Mouse (Mus musculus) heart, adult 9 months (tissue): ENCODE data around the gene Mknk2.
"Not testable (repeated sequence)": the region's sequence is repeated elsewhere in the genome, so short reads cannot be mapped to it uniquely, and the experiment has no call there.

Experiments used
- DNase-seq, 2 experiments: peaks; one replicate each; pipeline ENCODE4 v3.0.0; 2022; ENCODE audit warnings: low spot score in 2 of 2

Gene Mknk2

DNA sequence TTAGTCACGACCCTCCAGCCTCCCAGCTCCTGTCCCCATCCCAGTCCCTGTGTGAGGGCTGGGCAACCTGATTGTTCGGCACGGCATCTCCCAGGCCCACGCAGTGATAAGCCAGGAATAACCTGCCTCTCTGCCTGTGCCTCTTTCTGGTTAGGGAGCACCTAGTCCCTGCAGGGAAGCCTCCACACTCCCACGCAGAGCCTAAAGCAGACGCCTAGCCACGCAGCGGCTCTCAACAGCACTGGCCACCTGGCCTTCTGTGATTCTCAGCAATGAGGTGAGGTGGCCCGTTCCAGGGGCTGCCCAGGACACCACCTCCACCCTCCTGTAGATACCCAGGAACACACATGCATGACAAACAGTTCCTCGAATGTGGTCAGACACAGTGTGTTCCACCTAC, 27.5 kb downstream of the Mknk2 start:
- no peak for DNase-seq

DNA sequence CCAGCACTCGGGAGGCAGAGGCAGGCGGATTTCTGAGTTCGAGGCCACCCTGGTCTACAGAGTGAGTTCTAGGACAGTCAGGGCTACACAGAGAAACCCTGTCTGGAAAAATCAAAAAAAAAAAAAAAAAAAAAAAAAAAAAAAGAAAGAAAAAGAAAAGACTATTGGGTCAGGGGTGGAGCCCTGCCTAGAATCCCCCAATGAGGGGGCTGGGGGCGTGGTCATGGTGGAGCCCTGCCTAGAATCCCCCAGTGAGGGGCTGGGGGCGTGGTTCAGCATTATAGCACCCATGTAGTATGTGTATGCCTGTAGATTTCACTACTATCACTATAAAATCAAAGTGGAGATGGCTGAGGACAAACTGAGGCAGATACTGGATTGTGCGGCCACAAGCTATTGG, 28.0 kb downstream of the Mknk2 start:
- DNase-seq, result not testable (repeated sequence)

DNA sequence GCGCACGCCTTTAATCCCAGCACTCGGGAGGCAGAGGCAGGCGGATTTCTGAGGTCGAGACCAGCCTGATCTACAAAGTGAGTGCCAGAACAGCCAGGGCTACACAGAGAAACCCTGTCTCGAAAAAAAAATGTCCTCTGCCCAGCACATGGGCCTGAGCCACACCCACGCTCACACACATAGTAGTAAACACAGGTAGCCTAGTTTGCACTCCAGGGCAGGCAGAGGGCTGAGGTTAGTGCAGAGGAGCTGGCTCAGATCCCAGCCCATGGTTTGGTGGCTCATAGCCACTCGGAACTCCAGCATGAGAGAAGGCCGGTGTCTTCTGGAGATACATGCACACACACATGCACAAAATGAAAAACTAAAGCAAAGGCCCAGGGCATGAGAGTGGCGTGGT, 31.0 kb downstream of the Mknk2 start:
- no peak for DNase-seq

DNA sequence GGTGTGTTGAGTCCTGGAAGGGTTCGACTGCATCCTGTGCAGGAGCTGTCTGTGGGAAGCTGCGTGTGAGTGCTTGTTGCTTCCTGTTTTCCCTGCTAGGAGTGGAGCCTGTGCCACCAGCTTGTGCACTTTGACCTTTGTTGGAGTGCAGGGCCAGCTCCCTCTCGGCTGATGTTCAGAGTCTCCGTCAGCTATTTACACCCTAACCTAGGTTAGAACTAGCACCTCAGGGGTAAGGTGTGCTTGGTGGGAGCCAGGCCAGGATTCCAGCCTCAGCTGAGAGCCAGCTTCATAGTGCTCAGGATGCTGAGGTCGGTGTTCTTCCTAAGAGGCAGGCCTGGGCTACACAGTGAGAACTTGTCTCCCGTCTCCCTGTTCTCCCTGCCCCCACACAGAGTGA, 42.6 kb downstream of the Mknk2 start:
- DNase-seq, result no peak

DNA sequence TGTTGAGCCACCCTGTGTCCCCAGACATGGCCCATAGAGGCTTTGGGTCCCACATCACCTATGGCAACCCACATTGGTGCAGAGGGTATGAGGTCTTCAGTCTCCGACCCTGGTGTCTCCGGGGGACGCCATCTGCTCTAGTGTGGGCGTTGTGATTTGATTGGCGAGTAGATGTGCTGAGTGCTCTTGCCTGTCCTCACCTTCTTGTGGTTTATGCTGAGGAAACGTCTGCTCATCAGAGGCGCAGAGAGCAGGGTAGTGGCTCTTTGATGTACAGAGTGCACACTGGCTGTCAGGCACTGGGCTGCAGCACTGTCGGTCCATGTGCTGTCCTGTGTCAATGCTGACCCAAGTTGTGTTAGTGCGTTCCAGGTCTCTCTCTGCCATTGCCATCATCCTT, 49.0 kb downstream of the Mknk2 start:
- no peak for DNase-seq

DNA sequence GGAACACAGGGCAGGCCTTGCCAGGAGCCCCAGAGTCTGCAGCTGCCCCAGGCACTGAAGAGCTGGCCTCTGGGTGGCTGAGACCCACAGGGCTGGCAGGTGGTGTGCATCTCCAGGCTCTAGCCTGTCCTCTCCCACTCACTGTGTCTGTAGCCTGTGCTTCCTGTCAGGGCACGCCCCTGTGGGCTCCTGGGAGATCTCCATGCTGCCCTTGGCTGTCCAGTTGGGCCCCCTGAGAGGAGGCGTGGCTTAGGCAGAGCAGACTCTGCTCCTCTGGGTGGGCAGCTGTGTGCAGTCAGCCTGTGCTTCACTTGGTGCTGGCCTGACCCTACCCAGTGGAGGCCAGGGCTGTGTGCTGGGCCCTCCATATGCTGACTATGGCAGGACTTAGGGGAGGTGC, 50.2 kb downstream of the Mknk2 start:
- peak; percentile 64 to 67 for DNase-seq

DNA sequence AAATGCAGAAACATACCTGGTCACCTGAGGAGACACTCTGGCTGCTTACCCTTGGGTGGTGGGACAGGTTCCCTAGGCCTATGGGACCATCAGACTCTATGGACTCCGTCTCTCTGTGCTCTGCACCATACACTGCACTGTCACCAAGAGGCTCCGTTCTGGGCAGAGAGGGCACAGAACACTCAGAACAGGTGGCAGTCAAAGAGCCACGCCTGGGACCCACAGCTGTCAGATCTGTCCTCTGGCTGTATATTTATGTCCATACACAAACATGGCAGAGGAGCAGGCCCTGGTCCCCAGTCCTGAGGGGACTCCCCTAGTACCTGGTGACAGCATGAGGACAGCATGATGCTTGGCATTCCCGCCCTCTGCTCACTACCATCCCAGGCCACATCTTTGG, 52.1 kb downstream of the Mknk2 start:
- DNase-seq, result no peak

DNA sequence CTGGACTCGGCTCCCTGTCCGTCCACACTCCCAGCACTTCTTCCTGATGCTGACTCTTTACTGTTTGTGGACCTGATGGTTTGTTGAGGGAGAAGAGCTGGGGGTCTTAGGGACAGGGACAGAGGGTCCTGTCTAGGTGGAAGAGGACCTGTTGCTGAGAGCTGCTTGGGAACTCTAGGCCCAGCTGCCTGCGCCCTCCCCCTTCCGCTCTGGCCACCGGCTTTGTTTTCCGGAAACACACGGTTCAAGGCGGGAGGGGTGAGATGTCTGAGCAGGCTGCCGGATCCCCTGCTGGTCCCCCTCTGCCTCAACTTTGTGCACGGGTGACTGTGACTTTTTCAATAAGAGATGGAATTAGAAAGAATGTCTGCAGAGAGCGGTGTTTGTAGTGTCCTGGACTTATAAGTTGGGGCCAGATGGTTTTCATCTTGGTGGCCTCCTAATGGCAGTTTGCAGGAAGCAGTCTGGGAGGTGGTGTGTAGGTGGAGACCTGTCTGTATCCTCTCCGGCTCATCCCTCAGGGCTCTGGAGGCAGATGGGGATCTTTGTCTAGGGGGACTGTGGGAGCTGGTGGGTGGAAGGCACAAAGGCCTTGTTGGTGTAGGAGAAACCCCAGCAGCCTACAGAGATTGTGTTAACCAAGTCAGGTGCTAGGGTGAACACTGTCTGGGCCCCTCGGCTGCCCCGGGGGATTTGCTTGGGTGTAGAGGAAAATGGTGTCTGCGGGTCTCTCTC, 54.3 kb downstream of the Mknk2 start:
- peak; percentile 65 to 78 for DNase-seq

DNA sequence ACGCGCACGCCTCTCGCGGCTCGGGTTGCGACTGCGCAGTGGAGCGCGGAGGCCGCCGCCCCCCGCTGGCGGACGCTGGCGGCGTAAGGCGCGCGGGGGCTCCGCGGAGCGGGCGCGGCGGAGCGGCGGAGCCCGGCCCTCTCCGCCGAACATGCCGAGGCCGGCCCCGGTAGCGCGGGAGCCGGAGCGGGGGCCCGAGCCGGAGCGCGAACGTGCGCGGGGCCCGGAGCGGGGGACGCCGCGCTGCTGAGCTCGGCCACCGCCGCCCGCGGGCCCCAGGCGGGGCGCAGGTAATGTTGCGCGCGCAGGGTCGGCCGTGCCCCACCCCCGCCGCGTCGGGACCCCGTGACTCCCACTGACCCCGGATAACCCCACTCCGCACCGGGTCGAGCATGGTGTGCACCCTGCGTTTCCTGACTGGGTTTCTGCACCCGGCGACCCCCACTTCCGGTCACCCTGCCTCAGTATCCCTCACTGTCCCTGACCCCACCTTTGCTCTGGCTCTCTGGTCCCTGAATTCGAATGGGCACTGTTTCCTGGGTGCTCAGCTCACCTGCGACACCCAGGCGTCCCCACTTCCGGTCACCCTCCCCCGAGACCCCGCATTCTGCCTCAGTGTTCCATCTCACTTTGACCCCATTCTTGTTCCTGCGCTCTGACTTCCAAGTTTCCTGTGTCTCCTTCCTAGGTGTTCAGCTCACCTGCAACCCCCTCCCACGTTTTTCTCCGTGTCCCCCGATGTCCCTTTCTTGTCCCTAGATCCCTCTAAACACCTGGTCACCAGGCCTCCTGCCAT, 55.1 kb downstream of the Mknk2 start, which contains the start of gene Csnk1g2:
Gene Csnk1g2, plus strand, starts transcription at position 178 of the 796 bp plus-strand sequence.
- DNase-seq, result peak in 1 of 2 experiments; percentile 72

DNA sequence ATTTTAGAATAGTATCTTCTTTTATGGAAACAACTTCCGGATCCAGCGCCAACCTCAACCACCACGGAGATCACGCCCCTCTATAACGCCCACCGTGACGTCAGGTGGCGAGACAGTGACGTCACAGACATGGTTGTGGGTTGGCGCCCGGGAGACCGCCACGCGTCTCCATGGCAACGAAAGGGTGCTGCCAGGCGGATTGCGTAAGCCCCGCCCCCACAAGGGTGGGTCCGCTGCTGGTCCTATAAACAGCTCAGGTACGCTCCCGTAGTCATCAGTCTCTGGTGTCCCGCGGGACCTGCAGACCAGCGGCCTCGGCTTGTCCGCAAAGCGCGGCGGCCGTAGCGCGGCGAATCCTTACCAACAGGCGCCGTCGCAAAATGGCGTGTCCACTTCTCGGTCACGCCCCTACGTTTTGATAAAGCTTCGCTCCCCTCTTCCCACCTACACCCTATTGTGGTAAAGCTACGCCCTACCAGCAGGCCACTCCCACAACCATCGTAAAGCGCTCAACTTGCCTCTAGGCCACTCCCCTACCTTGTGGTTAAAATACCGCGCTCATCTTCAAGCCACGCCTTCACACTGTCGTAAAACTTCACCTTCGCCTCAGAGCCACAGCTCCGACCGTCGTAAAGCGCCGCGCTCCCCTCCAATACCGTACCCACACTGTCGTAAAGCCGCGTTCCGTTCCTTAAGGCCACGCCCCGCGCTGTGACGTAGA, 55.8 kb downstream of the Mknk2 start:
- DNase-seq, result peak; percentile 99

DNA sequence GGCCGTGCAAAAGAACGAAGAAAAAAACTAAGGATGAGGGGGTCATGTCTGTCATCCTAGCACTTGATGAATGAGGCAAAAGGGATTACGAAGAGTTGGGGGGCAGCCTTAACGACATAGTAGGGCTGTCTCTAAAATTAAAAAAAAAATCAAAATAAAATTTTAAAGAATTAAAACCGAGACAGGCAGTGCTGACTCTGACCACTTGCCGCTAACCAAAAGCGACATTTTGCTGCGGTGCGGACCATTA, 56.3 kb downstream of the Mknk2 start:
- DNase-seq, result peak in 1 of 2 experiments; percentile 34

DNA sequence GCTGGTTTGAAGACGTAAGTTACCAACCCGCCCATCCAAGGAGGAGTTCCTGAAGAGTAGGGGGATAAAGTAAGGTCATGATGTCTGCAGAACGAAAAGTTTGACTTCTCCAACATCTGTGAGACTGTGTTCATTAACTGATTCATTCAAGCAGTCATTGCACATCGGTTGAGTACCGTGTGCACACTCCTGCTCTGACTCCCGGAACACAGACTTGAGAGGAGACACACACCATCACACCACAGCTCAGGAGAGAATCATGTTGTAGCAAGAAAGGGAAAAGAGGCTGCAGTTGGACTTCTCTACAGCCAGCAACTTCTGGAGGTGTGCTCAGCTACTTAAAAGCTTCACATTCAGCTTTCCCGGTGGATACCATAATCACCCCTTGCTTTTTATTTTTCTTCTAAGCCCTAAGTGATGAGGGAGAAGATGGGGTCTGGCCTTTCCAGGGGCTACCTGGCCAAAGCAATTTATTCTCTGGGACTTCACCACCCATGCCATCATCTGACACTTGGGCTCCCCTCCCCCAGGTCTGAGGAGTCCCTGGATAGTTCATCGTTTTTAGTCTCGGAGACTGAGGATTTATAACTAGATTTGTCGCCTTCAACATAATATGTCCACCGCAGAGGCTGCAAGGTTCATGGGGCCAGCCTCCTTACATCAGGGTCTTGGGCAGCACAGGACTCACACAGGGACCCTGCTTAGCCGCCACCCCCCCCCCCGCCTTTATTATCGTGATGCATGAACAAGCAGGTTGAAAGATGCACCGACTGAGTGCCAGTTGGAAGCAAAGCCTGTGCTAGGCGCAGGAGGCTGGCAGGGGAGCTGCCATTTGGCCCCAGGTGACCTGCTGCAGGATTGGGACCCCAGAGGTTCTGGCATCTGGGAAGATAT, 56.9 kb downstream of the Mknk2 start:
- DNase-seq, result peak in 1 of 2 experiments; percentile 48

DNA sequence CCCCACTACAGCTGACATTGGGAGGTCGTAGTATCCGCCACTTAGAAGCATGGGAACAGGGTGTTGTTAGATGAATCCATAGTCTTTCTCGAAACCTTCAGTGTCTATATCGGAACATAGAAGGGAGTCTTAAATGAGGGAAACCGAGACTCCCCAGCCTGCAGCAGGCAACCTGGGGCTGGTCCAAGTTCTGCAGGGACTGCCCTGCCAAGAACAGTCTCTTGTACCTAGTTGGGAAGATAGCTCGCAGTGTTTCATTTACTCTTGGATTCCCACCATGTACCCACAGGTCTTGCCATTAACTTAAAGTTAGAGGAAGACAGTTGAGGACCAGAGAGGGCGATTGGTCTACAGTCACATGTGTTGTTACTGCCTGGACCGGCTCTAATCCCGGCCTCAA, 57.5 kb downstream of the Mknk2 start:
- no peak for DNase-seq

DNA sequence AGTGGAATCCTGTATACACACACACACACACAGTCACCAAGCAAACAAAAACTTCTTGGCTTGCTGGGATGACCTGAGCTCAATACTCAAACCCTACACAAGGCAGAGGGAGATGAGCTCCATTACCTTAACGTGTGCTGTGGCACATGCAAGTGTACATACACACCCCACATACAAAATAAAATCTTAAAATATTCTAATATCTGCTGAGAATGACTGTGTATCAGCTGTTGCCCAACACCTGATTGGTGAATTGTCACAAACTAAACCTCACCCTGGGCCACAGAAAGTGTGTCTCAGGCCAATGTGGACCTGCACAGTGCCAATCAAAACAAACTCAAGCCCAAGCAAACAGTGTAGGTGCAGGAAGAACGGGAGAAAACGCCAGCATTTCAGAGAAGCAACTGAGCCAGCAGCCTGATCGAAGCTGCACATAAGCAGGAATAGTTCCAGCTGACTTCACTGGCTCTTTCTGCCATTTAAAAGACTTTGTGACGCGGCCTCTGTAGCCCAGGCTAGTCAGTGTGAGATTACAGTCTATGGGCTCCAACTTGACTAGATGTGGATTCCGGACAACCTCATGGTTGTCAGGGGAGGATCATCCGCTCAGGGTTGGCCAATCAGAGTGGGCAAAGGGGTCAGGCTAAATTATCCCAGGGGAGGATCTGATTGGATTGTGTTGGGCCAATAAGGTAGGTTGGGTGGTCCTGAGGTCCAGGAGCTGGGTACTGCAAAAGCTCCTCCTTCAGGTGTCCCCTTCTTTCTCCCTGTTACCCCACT, 58.3 kb downstream of the Mknk2 start:
- DNase-seq, result no peak

DNA sequence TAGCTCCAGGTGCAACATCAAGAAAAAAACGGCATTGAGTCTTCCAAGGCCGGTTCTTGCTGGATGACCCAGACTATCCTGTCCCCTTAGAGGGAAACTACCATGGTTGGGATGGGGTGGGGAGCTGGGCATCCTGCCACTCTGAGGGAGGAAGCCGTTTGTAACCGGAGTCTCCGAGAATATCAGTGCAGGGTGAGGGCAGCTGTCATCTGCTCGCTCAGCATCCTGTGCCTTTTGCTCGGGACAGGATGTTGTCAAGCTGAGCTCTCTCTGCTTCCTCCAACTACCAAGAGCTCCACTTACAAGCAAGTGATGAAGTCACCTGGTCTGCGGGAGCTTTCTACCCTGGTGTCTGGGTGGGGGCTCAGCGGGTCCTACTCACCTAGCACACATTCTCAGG, 59.7 kb downstream of the Mknk2 start:
- DNase-seq, result no peak
